Mouse (Mus musculus) ES-E14 (cell line): Measurements from ENCODE around the gene BC030867. TPM values are rescaled to one million over a fixed set of nuclear protein-coding genes. Genes with fewer than 3 reads are reported as not detected.
A peak's percentile ranks its signal among the peaks of the same experiment; 100 is the strongest.

Experiments used
- DNase-seq: peaks from one replicate; pipeline ENCODE4 v3.0.0-alpha.2; 2013; ENCODE audit warnings: low read depth, low spot score
- H3K27ac ChIP-seq: 2 replicates; pipeline ENCODE4 v1.5.1; 2012; ENCODE audit warnings: low read depth, mild to moderate bottlenecking, low read length, moderate library complexity, mixed read lengths; ENCODE audit not compliant: poor library complexity, insufficient read depth, severe bottlenecking
- H3K36me3 ChIP-seq: 2 replicates; pipeline ENCODE4 v1.6.1; 2012; ENCODE audit warnings: mild to moderate bottlenecking, low read length, moderate library complexity, mixed read lengths; ENCODE audit not compliant: control insufficient read depth, poor library complexity, insufficient read depth, severe bottlenecking
- H3K4me1 ChIP-seq, 2 experiments: fragments of 150-350 bp in 1 of 2; sonication (generic) in 1 of 2; 2 replicates each; pipeline ENCODE4 v1.6.1; 2012; ENCODE audit warnings: low read length in 2 of 2, mild to moderate bottlenecking in 1 of 2, mixed read lengths in 1 of 2; ENCODE audit not compliant: control insufficient read depth in 2 of 2, insufficient read depth in 2 of 2, poor library complexity in 1 of 2
- H3K4me3 ChIP-seq, 2 experiments: fragments of 150-350 bp in 1 of 2; sonication (generic) in 1 of 2; 2 replicates each; pipeline ENCODE4 v1.5.1; 2012; ENCODE audit warnings: low read length in 2 of 2, low read depth in 1 of 2, mild to moderate bottlenecking in 1 of 2, mixed read lengths in 1 of 2; ENCODE audit not compliant: insufficient read depth in 1 of 2, poor library complexity in 1 of 2, severe bottlenecking in 1 of 2
- H3K9ac ChIP-seq: 2 replicates; pipeline ENCODE4 v1.6.1; 2012; ENCODE audit warnings: low read depth, mild to moderate bottlenecking, low read length, mixed read lengths; ENCODE audit not compliant: poor library complexity, insufficient read depth, severe bottlenecking
- H3K9me3 ChIP-seq: fragments of 150-350 bp; sonication (generic); 2 replicates; pipeline ENCODE4 v1.6.1; 2012; ENCODE audit warnings: low read depth, mild to moderate bottlenecking, low read length; ENCODE audit not compliant: control insufficient read depth, insufficient read depth
- CHD2 ChIP-seq: IDR thresholded peaks from 2 replicates; pipeline ENCODE4 v1.6.1; 2014; ENCODE audit warnings: mild to moderate bottlenecking, low read depth, low read length, inconsistent platforms
- HCFC1 ChIP-seq: IDR thresholded peaks from 2 replicates; pipeline ENCODE4 v1.6.1; 2012; ENCODE audit warnings: low read length, inconsistent platforms, borderline replicate concordance; ENCODE audit not compliant: insufficient read depth
- MAFK ChIP-seq: IDR thresholded peaks from 2 replicates; pipeline ENCODE4 v1.6.1; 2014; ENCODE audit warnings: mild to moderate bottlenecking, low read depth, low read length, inconsistent platforms; ENCODE audit not compliant: insufficient read depth
- ZC3H11A ChIP-seq: IDR thresholded peaks from 2 replicates; pipeline ENCODE4 v1.6.1; 2012; ENCODE audit warnings: low read depth, mild to moderate bottlenecking, inconsistent platforms, low read length, borderline replicate concordance
- ZNF384 ChIP-seq: IDR thresholded peaks from 2 replicates; pipeline ENCODE4 v1.6.1; 2012; ENCODE audit warnings: low read depth, low read length, inconsistent platforms
- in situ Hi-C, 2 experiments: fragments of 600-800 bp; cut with MboI; formaldehyde crosslinking; loops; one replicate each; pipeline ENCODE4 v1.15.1; 2025; ENCODE audit warnings: low sequenced_read_pairs in 2 of 2, inconsistent platforms in 1 of 2; ENCODE audit not compliant: unreplicated experiment in 2 of 2
- total RNA-seq: library from RNA; depleted of rRNA; stranded (reverse); fragments of 300-350 nt; gene quantifications from 2 replicates; pipeline ENCODE4 v1.2.3, GENCODE M21; 2012

BC030867 gene
- total RNA-seq, 1 experiment = 17.3 TPM

GRCm38 (mm10) chr11:102283922-102284321 lies 35.2 kb downstream of the BC030867 start:
- Histone ChIP-seq H3K4me3 (peak overlapping the region; percentile 17 to 55; a peak in 3 of 4 replicates), H3K27ac (peak overlapping the region; percentile 70; the same call in 1 of the 2 replicates), H3K4me1 (peaks cover 2 to 3% of the 10 kb centered on the region in 2 experiments; a peak in 2 of 4 replicates), H3K9me3 (no peaks in the 10 kb centered on the region), H3K9ac (no peak overlapping the region; the same call in 1 of the 2 replicates), H3K36me3 (peaks cover 10% of the 10 kb centered on the region)
- no peak for DNase-seq
- in situ Hi-C loops = no loop called here
- no peak for TF ChIP-seq ZNF384
- TF ChIP-seq HCFC1 = no peak
- TF ChIP-seq MAFK = no peak
- TF ChIP-seq ZC3H11A = no peak
- no peak for TF ChIP-seq CHD2

- TF ChIP-seq ZC3H11A = no peak
- TF ChIP-seq HCFC1 = peak; percentile 53; the same call in 1 of the 2 replicates
- TF ChIP-seq MAFK = no peak
- no peak for TF ChIP-seq ZNF384
- no peak for TF ChIP-seq CHD2
- DNase-seq = peak; percentile 99
- H3K9me3 ChIP-seq = no peaks in the 10 kb centered on the region
- peak within 1 kb of the TSS; percentile 70 for H3K27ac ChIP-seq
- H3K4me3 ChIP-seq = peak within 1 kb of the TSS; percentile 73 to 82
- H3K9ac ChIP-seq = peak within 1 kb of the TSS; percentile 68
- H3K4me1 ChIP-seq = peaks cover 2 to 5% of the 10 kb centered on the region in 2 experiments; a peak in 2 of 4 replicates
- H3K36me3 ChIP-seq = peaks cover 10% of the 10 kb centered on the region
- in situ Hi-C loops = no loop called here
These were observed 35.9 kb downstream of the BC030867 start, which contains the start of gene Tmub2 for GRCm38 (mm10) chr11:102284501-102285094. Tmub2 (plus strand) TSS chr11:102284931.

- DNase-seq = no peak
- H3K9ac ChIP-seq = peak overlapping the region; percentile 68
- peak overlapping the region; percentile 73 to 82 for H3K4me3 ChIP-seq
- no peak for TF ChIP-seq ZNF384
- TF ChIP-seq CHD2 = no peak
- no peak for TF ChIP-seq ZC3H11A
- TF ChIP-seq MAFK = no peak
- no peak for TF ChIP-seq HCFC1
- H3K27ac ChIP-seq = peak overlapping the region; percentile 41
- no peaks in the 10 kb centered on the region for H3K9me3 ChIP-seq
- in situ Hi-C loops = no loop called here
- H3K4me1 ChIP-seq = peaks cover 2 to 8% of the 10 kb centered on the region in 2 experiments; a peak in 1 of 4 replicates
- peaks cover 12% of the 10 kb centered on the region for H3K36me3 ChIP-seq
These were observed 36.6 kb downstream of the BC030867 start for GRCm38 (mm10) chr11:102285095-102285834.

- no peak for DNase-seq
- peaks cover 34% of the 10 kb centered on the region for H3K36me3 ChIP-seq
- no peak overlapping the region for H3K27ac ChIP-seq
- TF ChIP-seq CHD2 (no peak), HCFC1 (no peak), ZC3H11A (no peak), ZNF384 (no peak)
- H3K9ac ChIP-seq = no peak overlapping the region
- H3K4me1 ChIP-seq = peaks cover 0 to 13% of the 10 kb centered on the region in 2 experiments; a peak in 1 of 4 replicates
- in situ Hi-C loops = no loop called here
- no peak overlapping the region for H3K4me3 ChIP-seq
- no peaks in the 10 kb centered on the region for H3K9me3 ChIP-seq
These were observed 38.8 kb downstream of the BC030867 start for GRCm38 (mm10) chr11:102287485-102287884.
